Mouse (Mus musculus) heart, embryonic 12.5 days (tissue): Measurements from ENCODE around the gene Dnajb8. TPM values are rescaled to one million over a fixed set of nuclear protein-coding genes. Genes with fewer than 3 reads are reported as not detected.

ENCODE experiments used
- ATAC-seq: fragments of 200-750 bp; cut with Nextera tagmentation; 2 replicates; pipeline ENCODE4 v1.8.0; 2017; ENCODE audit warnings: moderate TSS enrichment, moderate library complexity; ENCODE audit not compliant: insufficient number of reproducible peaks, low FRiP score
- H3K27ac ChIP-seq: fragments of 300-500 bp; sonication (generic); 2 replicates; pipeline ENCODE4 v1.5.1; 2016; ENCODE audit warnings: mild to moderate bottlenecking, moderate library complexity; ENCODE audit not compliant: poor library complexity, severe bottlenecking
- H3K27me3 ChIP-seq: fragments of 300-500 bp; sonication (generic); replicated peaks from 2 replicates; pipeline ENCODE4 v1.6.1; 2016; ENCODE audit warnings: mild to moderate bottlenecking, moderate library complexity
- H3K36me3 ChIP-seq: fragments of 300-500 bp; sonication (generic); 2 replicates; pipeline ENCODE4 v1.6.1; 2016; ENCODE audit warnings: mild to moderate bottlenecking, moderate library complexity
- H3K4me1 ChIP-seq: fragments of 300-500 bp; sonication (generic); replicated peaks from 2 replicates; pipeline ENCODE4 v1.6.1; 2016; ENCODE audit warnings: mild to moderate bottlenecking
- H3K4me2 ChIP-seq: fragments of 300-500 bp; sonication (generic); 2 replicates; pipeline ENCODE4 v1.6.1; 2016; ENCODE audit warnings: mild to moderate bottlenecking, moderate library complexity
- H3K4me3 ChIP-seq: fragments of 300-500 bp; sonication (generic); 2 replicates; pipeline ENCODE4 v1.5.1; 2016; ENCODE audit warnings: mild to moderate bottlenecking
- H3K9ac ChIP-seq: fragments of 300-500 bp; sonication (generic); 2 replicates; pipeline ENCODE4 v1.6.1; 2016; ENCODE audit warnings: mild to moderate bottlenecking, moderate library complexity
- H3K9me3 ChIP-seq: fragments of 300-500 bp; sonication (generic); replicated peaks from 2 replicates; pipeline ENCODE4 v1.6.1; 2016; ENCODE audit warnings: mild to moderate bottlenecking, moderate library complexity
- WGBS: fragments of 180-500 bp; shearing (Covaris S2); methylation state at CpG from one replicate; pipeline ENCODE4 v1.1.7; 2016; 5-methylcytosine and 5-hydroxymethylcytosine counted together
- polyA plus RNA-seq: library from polyadenylated mRNA; unstranded; fragments of >200 nt; fragmentation: Nextera tagmentation; extraction: Ambion mirVana; gene quantifications from 2 replicates; pipeline ENCODE4 v1.2.1, GENCODE M21; 2016

Gene Dnajb8
- polyA plus RNA-seq, 1 experiment from 2014 or later: not detected

GRCm38 (mm10) chr6:88199718-88200692, 22.1 kb upstream of the Dnajb8 start:
- Histone ChIP-seq H3K27me3 (peaks cover 94% of the 10 kb centered on the region), H3K36me3 (peaks cover under 1% of the 10 kb centered on the region; the same call in 1 of the 2 replicates), H3K4me2 (peak overlapping the region; percentile 90), H3K9ac (peak overlapping the region; percentile 70), H3K4me3 (peak overlapping the region; percentile 56), H3K27ac (peak overlapping the region; percentile 17; the same call in 1 of the 2 replicates), H3K9me3 (no peaks in the 10 kb centered on the region), H3K4me1 (peaks cover 60% of the 10 kb centered on the region)
- 8% methylated on average over 50 of the region's 50 CpGs for whole genome bisulfite sequencing
- ATAC-seq: no peak

GRCm38 (mm10) chr6:88200693-88201609, 21.1 kb upstream of the Dnajb8 start:
- Histone ChIP-seq H3K27ac (peak overlapping the region; percentile 28), H3K9ac (peak overlapping the region; percentile 70), H3K4me1 (peaks cover 64% of the 10 kb centered on the region)

GRCm38 (mm10) chr6:88201926-88202700, 20.0 kb upstream of the Dnajb8 start:
- H3K27ac ChIP-seq: peak overlapping the region; percentile 81
- 24% methylated on average over 15 of the region's 15 CpGs for WGBS
- peaks cover 4% of the 10 kb centered on the region; the same call in 1 of the 2 replicates for H3K36me3 ChIP-seq
- no peak overlapping the region for H3K9ac ChIP-seq
- H3K4me3 ChIP-seq: peak overlapping the region; percentile 56; the same call in 1 of the 2 replicates
- no peaks in the 10 kb centered on the region for H3K9me3 ChIP-seq
- H3K27me3 ChIP-seq: peaks cover 93% of the 10 kb centered on the region
- H3K4me2 ChIP-seq: peak overlapping the region; percentile 90
- ATAC-seq: no peak
- H3K4me1 ChIP-seq: peaks cover 59% of the 10 kb centered on the region

More at GRCm38 (mm10) chr6:88200693-88201609, 21.1 kb upstream of the Dnajb8 start:
- Histone ChIP-seq H3K4me3 (peak overlapping the region; percentile 56), H3K36me3 (peaks cover 4% of the 10 kb centered on the region; the same call in 1 of the 2 replicates), H3K27me3 (peaks cover 93% of the 10 kb centered on the region), H3K9me3 (no peaks in the 10 kb centered on the region), H3K4me2 (peak overlapping the region; percentile 90)
- WGBS: 29% methylated on average over 20 of the region's 20 CpGs
- ATAC-seq: no peak

- H3K4me2 ChIP-seq: peak overlapping the region; percentile 90
- peaks cover 50% of the 10 kb centered on the region for H3K4me1 ChIP-seq
- H3K9me3 ChIP-seq: no peaks in the 10 kb centered on the region
- H3K9ac ChIP-seq: peak overlapping the region; percentile 41; the same call in 1 of the 2 replicates
- peak; percentile 77 for ATAC-seq
- H3K4me3 ChIP-seq: peak overlapping the region; percentile 15; the same call in 1 of the 2 replicates
- WGBS: 2% methylated on average over 24 of the region's 24 CpGs
- peaks cover 4% of the 10 kb centered on the region; the same call in 1 of the 2 replicates for H3K36me3 ChIP-seq
- peak overlapping the region; percentile 81 for H3K27ac ChIP-seq
- H3K27me3 ChIP-seq: peaks cover 90% of the 10 kb centered on the region
Observed at GRCm38 (mm10) chr6:88202921-88203690, 19.0 kb upstream of the Dnajb8 start.

- Histone ChIP-seq H3K27ac (peak overlapping the region; percentile 68), H3K27me3 (peaks cover 85% of the 10 kb centered on the region), H3K4me2 (peak overlapping the region; percentile 90), H3K9me3 (no peaks in the 10 kb centered on the region), H3K4me1 (peaks cover 46% of the 10 kb centered on the region), H3K9ac (peak overlapping the region; percentile 41; the same call in 1 of the 2 replicates), H3K36me3 (peaks cover 4% of the 10 kb centered on the region; the same call in 1 of the 2 replicates), H3K4me3 (0 out of 2 replicates have a peak overlapping the region, but pooled peaks have one; percentile 15)
- 18% methylated on average over 10 of the region's 10 CpGs for WGBS
- ATAC-seq: no peak
Observed at GRCm38 (mm10) chr6:88203791-88204405, 18.2 kb upstream of the Dnajb8 start.

GRCm38 (mm10) chr6:88204531-88205385, 17.3 kb upstream of the Dnajb8 start:
- ATAC-seq: no peak
- Histone ChIP-seq H3K9me3 (no peaks in the 10 kb centered on the region), H3K36me3 (peaks cover 4% of the 10 kb centered on the region; the same call in 1 of the 2 replicates), H3K27ac (no peak overlapping the region), H3K9ac (no peak overlapping the region), H3K4me1 (peaks cover 42% of the 10 kb centered on the region), H3K4me2 (peak overlapping the region; percentile 26; the same call in 1 of the 2 replicates), H3K27me3 (peaks cover 77% of the 10 kb centered on the region), H3K4me3 (no peak overlapping the region)
- 27% methylated on average over 25 of the region's 25 CpGs for WGBS

- no peak for ATAC-seq
- Histone ChIP-seq H3K4me2 (no peak overlapping the region), H3K27ac (no peak overlapping the region), H3K27me3 (peaks cover 71% of the 10 kb centered on the region), H3K9me3 (no peaks in the 10 kb centered on the region), H3K4me1 (peaks cover 41% of the 10 kb centered on the region), H3K4me3 (no peak overlapping the region), H3K36me3 (peaks cover 4% of the 10 kb centered on the region; the same call in 1 of the 2 replicates), H3K9ac (no peak overlapping the region)
- WGBS: 50% methylated on average over 7 of the region's 7 CpGs
Observed at GRCm38 (mm10) chr6:88205386-88205700, 16.7 kb upstream of the Dnajb8 start.

- H3K27ac ChIP-seq: peak overlapping the region; percentile 39; the same call in 1 of the 2 replicates
Observed at GRCm38 (mm10) chr6:88205937-88206336, 16.1 kb upstream of the Dnajb8 start.

GRCm38 (mm10) chr6:88206566-88206965, 15.5 kb upstream of the Dnajb8 start:
- Histone ChIP-seq H3K4me2 (no peak overlapping the region), H3K27ac (no peak overlapping the region), H3K4me3 (no peak overlapping the region), H3K4me1 (peaks cover 37% of the 10 kb centered on the region), H3K9ac (no peak overlapping the region), H3K36me3 (peaks cover 4% of the 10 kb centered on the region; the same call in 1 of the 2 replicates), H3K9me3 (no peaks in the 10 kb centered on the region), H3K27me3 (peaks cover 59% of the 10 kb centered on the region)
- 51% methylated on average over 7 of the region's 7 CpGs for WGBS
- ATAC-seq: no peak

More at GRCm38 (mm10) chr6:88205937-88206336, 16.1 kb upstream of the Dnajb8 start:
- WGBS: 36% methylated on average over 9 of the region's 9 CpGs
- no peak overlapping the region for H3K9ac ChIP-seq
- H3K36me3 ChIP-seq: peaks cover 4% of the 10 kb centered on the region; the same call in 1 of the 2 replicates
- H3K27me3 ChIP-seq: peaks cover 65% of the 10 kb centered on the region
- no peak for ATAC-seq
- H3K4me2 ChIP-seq: no peak overlapping the region
- no peaks in the 10 kb centered on the region for H3K9me3 ChIP-seq
- peaks cover 37% of the 10 kb centered on the region for H3K4me1 ChIP-seq
- H3K4me3 ChIP-seq: no peak overlapping the region
